Comparison of ENCODE assay signal across 8 mouse cellular contexts in the genomic region with DNA sequence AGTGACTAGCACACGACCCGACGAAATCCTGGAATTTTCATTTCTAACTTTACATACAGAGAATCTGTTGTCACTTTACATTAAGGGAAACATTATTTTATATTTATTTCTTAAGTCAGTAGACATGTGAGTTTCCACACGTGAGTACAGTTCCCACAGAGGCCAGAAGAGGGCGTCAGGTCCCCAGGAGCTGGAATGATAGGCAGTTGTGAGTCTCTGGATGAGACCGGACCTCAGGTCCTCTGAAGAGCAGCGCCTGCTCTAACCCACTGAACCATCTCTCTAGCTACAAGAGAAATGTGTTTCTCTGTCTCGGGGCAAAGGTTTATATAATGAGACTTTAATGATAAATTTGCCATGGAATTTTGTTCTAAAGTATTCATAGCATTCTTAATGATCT.
DNase-seq lines count a peak whose midpoint lies in the region.

No protein-coding gene starts in this region.

- peak; percentile 15 for DNase-seq in adrenal gland, postnatal 10 days
- no peak for DNase-seq in adrenal gland, adult 8-10 months
- peak; percentile 22 for DNase-seq in left cerebral cortex, postnatal 4 days
- no peak for DNase-seq in left cerebral cortex, adult 11 months (ENCODE audit: low spot score)
- peak; percentile 79 for DNase-seq in ZHBTc4 (ENCODE audit: low read depth, low spot score)
- DNase-seq in mesoderm, embryonic 11.5 days (ENCODE audit: low read depth, low spot score) = peak; percentile 35
- DNase-seq in ovary, postnatal 10 days (ENCODE audit: low spot score) = no peak
- no peak for DNase-seq in urinary bladder, adult 18-20 months (ENCODE audit: low spot score in 2 of 2)

- intact Hi-C loops in left cerebral cortex, postnatal 4 days (cut with DNase I) = no loop called here

Comparison
In these comparisons a context has a peak if more than half of its experiments do, and no peak if none do; other contexts are left out.
1. DNase-seq: peak in adrenal gland, postnatal 10 days (single experiment), left cerebral cortex, postnatal 4 days (single experiment), ZHBTc4 (single experiment) and mesoderm, embryonic 11.5 days (single experiment); none in adrenal gland, adult 8-10 months (single experiment), left cerebral cortex, adult 11 months (single experiment), ovary, postnatal 10 days (single experiment) and urinary bladder, adult 18-20 months (0 of 2).